Mouse (Mus musculus) urinary bladder, postnatal 25 days (tissue): Measurements from ENCODE around the gene Ctrc.

Experiments
- DNase-seq: peaks from one replicate; pipeline ENCODE4 v3.0.0; 2022; ENCODE audit warnings: low spot score

Ctrc gene

DNA sequence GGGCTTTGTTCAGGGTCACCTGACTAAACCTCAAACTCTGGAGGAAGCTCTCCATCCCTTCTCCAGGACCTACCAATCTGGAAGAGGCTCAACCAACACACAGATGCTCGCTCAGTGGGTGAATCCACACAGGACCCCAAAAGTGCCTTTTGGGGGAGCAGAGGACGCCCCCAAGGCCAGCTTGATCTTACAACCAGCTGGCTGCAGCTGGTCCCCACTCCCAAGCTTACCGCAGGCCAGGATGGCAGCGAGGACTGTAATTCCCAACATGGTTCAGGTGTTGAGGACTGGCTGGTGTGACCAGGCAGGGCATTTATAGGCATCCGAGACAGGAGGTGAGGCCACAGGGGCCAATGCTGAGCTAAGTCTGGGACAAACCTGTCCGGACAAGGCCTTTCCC lies at the start of gene Ctrc:
TSS of gene Ctrc (minus strand) at position 361 of the 400 bp plus-strand sequence.
- DNase-seq = no peak

DNA sequence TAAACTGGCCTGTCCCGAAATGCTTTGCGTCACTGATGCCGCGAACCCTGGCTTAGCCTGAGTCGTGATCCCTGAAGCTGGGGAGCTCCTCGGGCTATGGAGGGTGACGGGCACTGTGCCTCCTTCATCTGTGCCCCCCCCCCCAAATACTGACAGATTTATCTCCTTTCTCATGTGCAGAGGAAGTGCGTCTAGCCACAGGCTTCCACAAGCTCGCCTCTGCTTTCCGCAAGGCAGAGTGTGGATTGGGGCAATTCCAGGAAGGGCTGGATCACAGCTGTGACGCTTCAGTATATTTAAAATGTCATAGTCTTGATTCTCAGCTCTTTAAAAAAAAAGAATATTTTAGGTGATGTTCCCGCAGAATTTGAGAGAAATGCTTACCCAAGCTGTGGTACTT lies 49.6 kb upstream of the Ctrc start:
- no peak for DNase-seq

DNA sequence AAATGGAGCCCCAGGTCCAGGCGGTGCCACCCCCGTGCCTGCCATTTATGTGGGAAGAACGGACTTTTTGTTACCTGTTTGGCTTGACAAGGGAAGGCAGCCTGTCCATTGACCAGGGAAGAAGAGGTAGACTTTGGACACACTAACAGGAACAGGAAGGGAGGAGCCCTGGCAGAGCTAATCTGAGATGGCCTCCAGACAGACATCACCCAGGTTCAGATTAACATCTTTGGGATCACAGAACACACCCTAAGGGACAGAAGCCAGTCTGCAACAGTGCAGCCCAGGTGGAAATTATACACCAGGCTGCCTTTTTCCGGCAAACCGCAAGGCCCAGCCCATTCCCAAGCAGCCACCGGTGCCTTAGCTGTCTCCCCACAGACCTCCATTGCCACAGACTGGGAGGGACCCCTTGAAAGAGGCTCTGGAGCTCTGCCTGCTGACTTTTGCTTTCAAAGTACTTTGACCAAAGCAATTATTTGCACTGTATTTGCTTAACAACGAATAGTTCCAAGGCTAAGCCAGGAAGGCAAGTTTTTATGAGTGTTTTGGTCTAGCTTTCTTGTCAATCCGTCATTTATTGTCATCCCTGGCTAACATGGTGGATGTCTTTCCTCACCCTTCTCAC lies 47.1 kb upstream of the Ctrc start:
- DNase-seq = no peak

DNA sequence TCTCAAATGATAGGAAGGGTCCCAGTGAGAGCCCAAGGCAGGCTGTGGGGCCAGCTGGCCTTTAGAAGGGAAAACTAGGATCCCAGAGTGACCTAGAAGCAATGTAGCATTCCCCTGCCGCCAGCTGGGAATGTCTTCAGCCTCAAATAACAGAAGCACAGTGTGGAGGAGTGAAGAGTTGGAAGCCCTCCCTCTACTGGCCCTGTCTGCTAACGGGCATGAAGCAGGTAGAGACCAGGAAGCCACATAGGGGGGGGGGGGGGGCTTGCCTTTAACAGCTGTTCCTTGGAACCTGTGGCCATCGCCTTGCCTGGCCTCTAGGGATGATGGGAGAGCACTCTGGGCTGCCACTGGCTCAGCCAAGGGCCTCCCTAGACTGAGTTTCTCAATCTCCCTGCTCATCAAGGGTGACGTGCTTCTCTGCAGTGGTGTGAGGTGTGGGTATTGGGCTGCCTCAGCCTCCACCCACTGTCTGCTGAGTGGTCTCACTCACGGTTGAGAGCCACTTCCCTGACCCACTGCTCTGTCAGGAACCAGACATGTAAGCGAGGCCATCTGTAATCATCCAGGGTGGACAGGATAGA lies 40.3 kb upstream of the Ctrc start:
- DNase-seq = no peak

DNA sequence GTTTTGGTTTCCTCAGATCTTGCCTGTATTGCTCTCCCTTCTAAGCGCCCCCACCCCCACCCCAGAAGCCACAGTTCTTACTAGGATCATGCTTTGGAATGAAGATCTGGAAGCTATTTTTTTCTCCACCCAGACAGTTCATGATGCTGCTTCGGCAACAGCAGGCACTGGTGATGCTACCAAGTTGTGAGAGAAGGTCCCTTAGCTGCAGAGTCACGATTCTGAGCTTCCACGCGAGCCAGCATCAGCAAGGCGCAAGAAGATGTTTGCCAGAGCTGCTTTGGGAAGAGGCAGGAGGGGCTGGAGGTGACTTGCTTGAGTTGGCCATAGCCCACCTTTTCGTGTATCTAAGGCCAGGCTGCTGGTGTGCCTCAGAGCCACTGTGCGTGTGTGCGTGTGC lies 39.3 kb upstream of the Ctrc start:
- no peak for DNase-seq

DNA sequence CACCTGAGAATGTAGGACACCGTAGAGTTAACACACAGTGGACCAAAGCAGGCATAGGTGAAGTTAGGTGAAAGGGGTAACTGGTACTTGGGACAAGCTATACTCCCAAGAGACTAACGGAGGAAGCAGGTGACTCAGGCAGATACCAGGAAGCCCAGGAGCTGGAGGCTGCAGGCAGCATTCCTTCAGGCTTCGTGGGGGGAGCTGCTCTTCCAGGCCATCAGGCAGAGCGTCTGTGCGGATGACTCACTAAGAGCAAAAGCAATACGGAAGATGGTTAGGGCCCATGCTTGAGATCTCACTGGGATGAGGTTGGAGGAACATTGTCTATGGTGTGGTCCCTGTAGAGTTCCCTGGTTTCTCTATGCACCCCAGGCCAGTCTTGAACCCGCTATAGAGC lies 36.7 kb upstream of the Ctrc start:
- DNase-seq = no peak

DNA sequence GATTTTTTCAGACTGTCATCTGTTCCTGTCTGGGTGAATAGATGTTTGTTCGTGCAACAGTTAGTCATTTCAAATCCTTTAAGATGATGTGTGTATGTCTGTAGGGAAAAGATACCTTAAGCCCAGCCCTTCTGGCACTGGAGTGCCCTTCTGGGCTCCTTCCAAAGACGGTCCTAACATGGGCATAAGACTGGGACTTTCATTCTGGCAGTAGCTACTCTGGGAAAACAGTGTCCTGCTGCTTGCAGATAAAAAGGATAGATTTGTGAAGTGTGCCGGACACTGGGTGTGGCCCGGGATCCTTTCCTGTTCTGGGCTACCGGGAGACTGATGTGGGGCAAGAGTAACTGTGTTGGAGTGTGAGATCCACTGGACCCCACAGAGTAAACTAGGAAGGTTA lies 35.8 kb upstream of the Ctrc start:
- no peak for DNase-seq

DNA sequence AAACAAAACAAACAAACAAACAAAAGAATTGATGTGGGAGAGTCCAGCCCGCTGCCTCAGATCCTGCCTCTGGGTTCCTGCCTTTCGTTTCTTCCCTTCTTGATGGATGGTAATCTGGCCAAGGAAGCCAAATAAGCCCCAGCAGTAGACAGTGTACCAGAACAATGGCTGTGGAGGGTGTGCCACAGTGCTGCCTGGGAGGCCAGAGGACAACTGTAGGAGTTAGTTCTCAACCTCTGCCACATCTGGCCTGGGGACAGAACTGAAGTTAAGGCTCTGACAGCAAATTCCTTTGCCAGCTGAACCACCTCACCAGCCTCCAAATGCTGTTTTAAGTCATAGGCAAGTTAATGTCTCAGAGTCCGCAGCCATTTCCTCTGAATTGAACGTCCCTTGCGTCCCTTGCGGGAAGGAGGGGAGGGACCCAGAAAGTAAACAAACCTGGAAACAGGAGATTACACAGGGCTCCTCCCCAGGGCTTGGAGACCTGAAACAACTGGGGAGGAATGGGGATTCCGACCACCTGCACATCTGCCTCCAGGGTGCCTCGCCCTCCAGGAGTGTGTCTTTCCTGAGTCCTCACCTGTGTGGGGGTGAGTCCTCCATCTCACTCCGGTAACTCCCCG lies 35.2 kb upstream of the Ctrc start:
- DNase-seq = no peak

DNA sequence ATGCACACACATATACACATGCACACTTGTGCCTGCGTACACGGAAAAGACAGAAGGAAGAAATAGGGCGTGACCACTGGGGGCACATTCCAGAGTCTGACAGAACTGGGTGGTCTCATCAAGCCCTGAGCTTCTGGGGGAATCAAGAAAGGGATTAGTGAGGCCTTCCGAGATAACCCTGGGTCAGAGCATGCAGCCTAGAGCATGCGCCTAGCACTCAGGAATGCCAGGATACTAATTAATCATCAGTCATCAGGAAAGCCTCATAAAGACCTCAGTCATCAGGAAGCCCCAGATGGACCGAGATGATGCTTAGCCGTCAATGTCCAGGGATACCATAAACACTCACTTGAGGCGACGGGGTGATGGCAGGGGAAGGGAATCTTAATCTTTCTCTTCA lies 33.7 kb upstream of the Ctrc start:
- no peak for DNase-seq

DNA sequence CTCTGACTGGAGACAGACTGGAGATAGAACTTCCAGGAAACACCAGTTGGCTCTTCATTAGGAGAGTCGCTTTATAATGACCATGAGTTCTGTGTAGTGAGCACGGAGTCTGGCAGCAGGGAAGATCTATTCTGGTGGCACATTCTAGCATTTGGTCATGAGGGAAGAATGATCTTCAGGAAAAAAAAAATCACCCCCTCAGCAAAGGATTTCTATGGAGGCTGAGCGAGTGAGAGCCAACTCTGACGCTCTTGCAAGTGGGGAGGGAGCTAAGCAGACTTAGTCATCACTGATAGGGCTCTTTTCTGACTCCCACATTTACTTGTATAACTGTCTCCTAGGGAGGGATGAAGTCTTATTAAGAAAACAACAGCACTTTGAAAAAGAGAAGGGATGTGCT lies 32.9 kb upstream of the Ctrc start:
- no peak for DNase-seq

DNA sequence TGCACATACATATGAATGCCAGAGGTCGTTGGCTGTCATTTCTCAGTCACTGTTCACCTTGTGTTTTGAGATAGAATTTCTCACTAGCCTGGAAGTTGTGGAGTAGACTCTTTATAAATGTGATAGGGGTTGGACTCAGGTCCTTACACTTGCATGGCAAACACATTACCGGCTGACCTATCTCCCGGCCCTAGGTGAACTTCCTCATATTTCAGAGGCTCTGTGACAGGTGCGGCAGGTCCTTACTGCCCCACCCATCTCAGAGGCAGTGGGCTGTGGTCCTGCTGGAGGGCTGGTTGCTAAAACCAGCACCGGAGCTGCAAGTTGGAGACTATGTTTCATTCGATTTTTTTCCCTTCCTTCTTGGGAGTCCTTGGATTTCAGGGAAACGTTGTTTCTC lies 32.5 kb upstream of the Ctrc start:
- no peak for DNase-seq

DNA sequence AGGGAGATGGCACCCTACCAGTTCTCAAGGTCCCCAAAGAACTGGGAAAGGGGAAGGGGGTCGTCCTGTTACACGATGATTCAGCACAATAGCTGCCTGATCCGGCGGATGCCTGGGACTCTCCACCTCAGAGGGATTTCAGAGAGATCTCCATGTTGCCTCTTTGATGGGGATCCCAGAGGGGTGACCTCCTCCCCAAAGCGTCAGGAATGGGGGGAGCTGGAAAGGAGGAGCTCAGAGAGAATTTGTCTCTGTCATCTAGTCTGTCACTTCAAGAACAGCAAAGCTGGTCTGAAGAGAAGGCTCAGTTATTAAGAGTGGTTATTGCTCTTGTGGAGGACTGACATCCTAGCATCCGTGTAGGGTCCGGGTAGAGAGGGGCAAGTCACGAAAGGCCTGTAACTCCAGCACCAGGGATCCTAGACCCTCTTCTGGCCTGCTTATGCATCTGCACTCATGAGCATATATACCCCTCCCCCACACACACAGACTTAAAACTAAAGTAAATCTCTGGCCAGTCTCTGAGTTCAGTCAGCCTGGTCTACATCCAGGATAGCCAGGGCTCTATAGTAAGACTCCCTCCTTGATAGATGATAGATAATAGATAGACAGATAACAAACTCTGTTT lies 29.4 kb upstream of the Ctrc start:
- DNase-seq = no peak

DNA sequence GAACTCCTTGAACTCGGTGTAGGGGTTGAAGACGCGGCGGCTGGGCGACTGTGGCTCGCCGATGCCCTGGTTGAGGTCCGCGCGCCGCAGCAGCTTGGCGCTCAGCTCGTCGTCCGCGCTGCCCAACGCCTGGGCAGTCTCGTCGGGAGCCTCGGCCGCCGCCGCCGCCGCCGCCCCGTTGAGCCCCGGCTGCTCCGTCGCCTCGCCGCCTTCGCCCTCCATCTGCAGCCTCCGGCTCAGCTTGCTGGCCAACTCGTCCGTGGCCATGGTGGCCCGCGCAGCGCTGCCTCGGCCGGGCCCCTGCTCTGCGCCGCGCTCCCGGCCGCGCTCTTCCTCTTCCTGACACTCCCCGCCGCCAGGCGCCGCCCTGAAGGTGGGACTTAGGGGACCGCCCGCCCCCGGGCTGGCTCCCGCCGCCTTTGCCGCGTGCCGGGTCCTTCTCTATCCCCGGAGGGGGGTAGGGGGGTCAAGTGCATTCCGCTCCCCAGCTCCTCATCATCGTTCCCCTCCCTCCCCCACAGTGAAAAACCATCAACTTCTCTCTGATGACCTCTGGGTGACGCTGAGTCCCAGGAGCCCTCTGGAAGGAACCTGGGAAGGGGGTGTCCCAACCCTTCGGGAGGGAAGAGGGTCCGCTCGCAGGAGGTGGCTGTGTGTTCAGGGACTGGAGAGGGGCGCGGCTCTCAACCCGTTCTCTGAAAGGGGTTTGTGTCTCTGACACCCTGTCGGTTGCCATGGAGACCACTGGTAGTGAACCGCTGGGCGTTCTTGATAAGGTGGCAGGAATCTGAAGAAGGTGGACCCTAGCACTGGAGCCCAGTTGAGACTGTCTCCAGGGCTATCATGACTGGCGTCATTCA lies 28.7 kb upstream of the Ctrc start, which contains the start of gene Efhd2:
TSS of gene Efhd2 (minus strand) at position 320 of the 860 bp plus-strand sequence.
- DNase-seq = peak; percentile 80

DNA sequence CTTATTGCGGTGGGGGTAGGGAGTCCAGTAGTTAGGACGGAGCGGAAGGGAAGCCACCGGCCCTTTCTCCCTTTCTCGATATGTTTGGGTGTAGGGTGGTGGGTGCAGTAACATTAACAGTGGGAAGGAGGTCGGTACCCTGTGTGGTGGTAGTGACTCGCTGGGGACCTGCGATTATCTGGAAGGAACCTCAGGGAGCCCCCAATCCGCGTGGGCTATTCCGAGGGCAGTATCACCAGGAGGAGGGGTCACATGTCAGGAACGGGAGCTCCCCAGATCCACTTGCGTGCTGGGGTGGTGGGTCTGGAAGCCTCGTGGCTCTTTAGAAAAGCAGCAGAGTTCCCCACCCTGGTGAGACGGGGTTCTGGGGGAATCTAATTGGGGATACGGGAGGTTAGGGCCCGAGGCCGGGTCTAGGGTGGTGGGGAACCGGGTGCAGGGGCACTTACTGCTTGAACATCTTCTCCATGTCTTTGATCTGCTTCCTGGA lies 28.0 kb upstream of the Ctrc start:
- DNase-seq = no peak

DNA sequence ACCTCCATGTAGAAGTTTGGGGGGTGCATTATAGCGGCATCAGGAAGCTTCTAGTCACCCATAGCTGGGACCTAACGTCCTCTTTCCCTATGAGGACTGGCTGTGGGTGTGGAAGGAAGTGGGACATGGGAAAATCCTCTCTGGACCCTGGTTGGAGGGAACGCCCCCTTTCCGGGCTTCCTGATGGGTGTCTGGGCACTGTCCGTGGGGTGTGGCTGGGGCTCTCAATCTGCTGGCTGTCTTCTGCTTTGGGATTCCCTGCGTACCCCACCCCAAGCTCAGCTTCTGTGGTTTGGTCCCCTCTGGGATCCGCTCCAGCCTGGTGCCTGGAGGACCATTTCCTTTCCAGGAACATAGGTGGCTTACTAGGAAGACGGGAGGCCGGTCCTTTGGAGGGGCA lies 26.8 kb upstream of the Ctrc start:
- no peak for DNase-seq

DNA sequence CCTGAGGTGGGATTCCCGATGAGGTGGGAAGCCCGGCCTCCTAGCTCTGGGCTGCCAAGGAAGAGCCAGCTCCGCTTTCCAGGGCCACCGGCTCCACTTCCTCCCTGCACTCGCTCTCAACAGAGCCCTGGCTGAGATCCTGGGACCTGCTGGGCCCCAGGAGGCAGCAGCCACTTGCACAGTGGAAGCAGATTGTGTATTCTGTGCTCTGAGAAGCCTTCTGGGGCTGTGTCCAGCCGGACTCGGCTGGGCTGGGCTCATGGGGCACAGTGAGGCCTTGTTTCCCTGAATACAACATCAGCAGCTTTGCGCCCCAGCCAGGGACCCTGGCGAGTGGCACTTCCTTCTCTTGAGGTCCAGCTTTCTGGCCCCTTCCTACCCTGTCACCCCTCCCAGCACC lies 25.8 kb upstream of the Ctrc start:
- DNase-seq = no peak

DNA sequence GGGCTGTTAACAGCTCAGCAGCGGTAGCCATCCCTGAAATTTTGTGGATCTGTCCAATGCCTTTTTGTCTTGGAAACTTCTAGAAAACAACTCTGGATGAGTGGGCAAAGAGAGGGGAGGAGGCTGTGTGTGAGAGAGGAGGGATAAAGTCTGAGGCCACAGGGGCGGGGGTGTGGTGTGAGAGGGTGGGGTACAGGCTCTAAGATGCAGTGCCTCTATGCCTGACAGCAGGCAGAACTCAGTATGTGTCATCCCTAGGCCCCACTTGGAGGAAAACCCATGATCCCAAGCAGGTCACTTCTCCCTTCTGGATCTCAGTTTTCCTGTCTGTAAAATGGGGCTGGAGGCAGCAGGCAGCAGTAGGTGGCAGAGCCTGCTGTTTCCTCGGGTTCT lies 25.2 kb upstream of the Ctrc start:
- no peak for DNase-seq

DNA sequence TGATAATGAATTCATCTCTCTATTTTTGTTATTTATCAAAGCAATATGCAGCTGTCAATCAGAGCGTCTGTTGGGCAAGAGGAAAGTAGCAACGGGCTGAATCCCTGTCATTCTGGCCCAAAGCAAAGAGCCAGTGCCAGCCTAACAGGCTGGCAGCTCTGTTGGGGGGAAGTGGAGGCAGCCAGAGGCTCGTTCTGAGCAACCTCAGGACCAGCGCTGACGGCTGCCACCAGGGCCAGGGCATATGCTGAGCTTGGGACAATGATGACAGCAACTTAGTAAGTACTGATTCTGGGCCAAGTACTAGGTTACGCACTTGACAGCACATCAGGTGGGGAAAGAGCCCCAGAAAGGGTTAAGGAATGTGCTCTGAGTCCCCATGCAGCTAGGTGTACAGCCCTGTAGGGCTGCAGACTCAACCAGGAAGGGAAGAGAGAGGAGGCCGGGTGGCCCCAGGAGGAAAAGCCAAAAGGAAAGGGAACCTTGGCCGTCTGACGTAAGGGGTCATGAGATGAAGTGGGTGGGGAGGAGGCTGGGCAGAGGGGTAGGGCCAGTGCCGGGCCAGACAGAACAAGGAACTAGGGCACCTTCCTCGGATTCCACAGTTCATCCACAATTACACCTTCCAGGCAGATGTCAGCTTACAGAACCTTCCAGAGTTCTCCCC lies 24.6 kb upstream of the Ctrc start:
- no peak for DNase-seq

DNA sequence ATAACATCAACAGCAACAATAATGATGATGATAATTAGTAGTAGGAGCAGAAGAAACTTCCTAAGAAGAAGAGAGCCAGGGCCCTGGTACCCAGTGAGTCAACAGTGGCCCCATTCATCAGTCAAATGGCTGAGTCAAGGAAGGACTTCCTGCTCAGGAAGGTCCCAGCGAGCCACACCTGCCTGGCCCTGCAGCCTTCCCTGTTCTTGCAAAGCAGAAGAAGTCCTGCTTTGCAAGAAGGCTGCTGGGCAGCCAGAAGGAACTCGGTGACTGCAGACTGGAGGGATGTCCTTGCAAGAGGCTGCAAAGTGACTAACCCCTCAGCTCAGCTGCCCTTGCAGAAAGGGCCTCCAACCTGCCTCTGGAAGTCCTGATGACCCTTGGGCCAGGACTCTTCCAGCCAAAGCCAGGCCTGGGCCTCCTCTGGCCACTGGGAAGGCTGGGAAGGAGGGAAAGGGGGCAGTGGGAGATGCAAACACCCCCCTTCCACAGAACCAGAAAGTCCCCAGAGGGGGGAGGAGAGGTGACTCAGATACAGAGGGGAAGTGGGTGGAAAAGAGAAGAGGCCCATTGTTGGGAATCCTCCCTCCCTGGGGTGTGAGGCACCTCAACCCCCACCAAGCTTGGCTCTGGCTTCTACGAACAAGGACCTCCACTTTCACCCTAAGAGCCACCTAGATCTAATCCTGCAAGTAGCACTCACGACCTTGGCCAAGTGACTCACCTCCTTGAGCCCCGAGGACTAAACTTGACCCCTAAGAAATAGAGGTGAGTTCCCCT lies 23.5 kb upstream of the Ctrc start:
- no peak for DNase-seq

DNA sequence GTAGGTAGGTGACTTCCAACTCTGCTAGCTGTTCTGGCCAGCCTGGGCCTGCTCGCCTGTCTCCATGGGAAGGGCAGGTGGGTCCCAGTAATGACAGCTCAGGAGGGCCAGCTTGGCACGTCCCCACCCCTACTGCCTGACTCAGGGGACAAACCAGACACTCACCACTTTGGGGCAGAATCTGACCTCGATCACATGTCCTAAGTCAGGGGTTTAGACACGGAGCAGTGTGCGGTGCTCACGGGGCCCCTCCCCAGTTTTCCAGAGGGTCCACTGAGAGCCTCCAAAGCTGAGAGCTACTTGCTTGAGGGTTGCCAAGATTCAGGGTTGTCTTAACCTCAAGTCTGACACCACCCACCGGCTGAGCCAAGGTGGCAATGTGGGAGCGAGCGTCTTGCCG lies 21.9 kb upstream of the Ctrc start:
- DNase-seq = no peak

DNA sequence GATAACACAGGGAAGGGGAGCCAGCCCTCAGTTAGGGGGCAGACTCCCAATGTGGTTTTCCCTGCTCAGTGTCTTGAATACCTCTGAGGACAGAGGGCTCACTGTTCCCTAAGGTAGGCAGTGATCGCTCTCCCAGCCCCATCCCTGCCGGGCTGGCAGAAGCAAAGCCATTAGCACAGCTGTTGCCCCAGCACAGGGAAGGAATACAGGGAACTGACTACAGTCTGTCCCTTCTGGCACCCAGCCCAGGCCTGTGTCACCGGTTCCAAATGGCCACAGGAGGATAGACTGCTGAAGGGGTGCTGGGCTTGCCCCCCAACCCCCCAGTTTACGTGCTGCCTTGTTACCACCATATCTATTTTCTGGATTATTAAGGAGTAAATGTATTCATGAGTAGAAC lies 21.3 kb upstream of the Ctrc start:
- DNase-seq = no peak
